Comparison of ENCODE assay signal across 12 mouse cellular contexts in genomic region chr1:19104143-19104857, GRCm38 (mm10). TPM values are rescaled to one million over a fixed set of nuclear protein-coding genes. Genes with fewer than 3 reads are reported as not detected.
DNase-seq lines count a peak whose midpoint lies in the region; ATAC-seq and TF ChIP-seq lines count a peak whose summit lies in the region.
"Had no signal": no experiment of that assay in that cellular context is flagged by ENCODE, and none has a peak within 500 bp of the region (broad histone marks: within the 10 kb centered on the region; RNA-seq: fewer than 3 reads in every experiment).

No protein-coding gene starts in this region.

- intact Hi-C loops in gastrocnemius, adult 2 months (cut with DNase I): no loop called here

- H3K27me3 ChIP-seq in hindbrain, embryonic 11.5 days (ENCODE audit: control insufficient read depth, insufficient read depth, low read length): peaks cover 97% of the 10 kb centered on the region
- H3K27me3 ChIP-seq in midbrain, embryonic 16.5 days (ENCODE audit: control insufficient read depth, insufficient read depth, low read depth, low read length): peaks cover 46% of the 10 kb centered on the region

- no peaks in the 10 kb centered on the region for H3K9me3 ChIP-seq in hindbrain, embryonic 11.5 days (ENCODE audit: control insufficient read depth, low read length)
- H3K9me3 ChIP-seq in midbrain, embryonic 16.5 days (replicated peaks; ENCODE audit: control insufficient read depth, low read length, poor library complexity, severe bottlenecking): no peaks in the 10 kb centered on the region

- H3K9ac ChIP-seq in hindbrain, embryonic 11.5 days (ENCODE audit: low read depth, low read length): no peak overlapping the region
- peak overlapping the region; percentile 59 for H3K9ac ChIP-seq in midbrain, embryonic 16.5 days (ENCODE audit: low read depth, low read length)

- H3K4me3 ChIP-seq in gastrocnemius, adult 2 months: no peak overlapping the region
- H3K4me3 ChIP-seq in cortical plate, adult 2 months (ENCODE audit: insufficient read depth, low read length): peak overlapping the region; percentile 31
- H3K4me3 ChIP-seq in hindbrain, embryonic 11.5 days (ENCODE audit: low read depth, low read length): no peak overlapping the region
- H3K4me3 ChIP-seq in midbrain, embryonic 16.5 days (ENCODE audit: low read depth, low read length): peak overlapping the region; percentile 41

- WGBS in hindbrain, embryonic 11.5 days: under 1% methylated on average over 40 of the region's 40 CpGs
- WGBS in midbrain, embryonic 16.5 days: under 1% methylated on average over 40 of the region's 40 CpGs

- H3K36me3 ChIP-seq in hindbrain, embryonic 11.5 days (ENCODE audit: control insufficient read depth, insufficient read depth, low read length): no peaks in the 10 kb centered on the region
- H3K36me3 ChIP-seq in midbrain, embryonic 16.5 days (ENCODE audit: control insufficient read depth, insufficient read depth, low read length): no peaks in the 10 kb centered on the region

- TF ChIP-seq POLR2A in cortical plate, adult 2 months (IDR thresholded peaks at IDR 0.05; ENCODE audit: extremely low read depth, insufficient read depth, low read length): no peak

- no peaks in the 10 kb centered on the region for H3K4me1 ChIP-seq in cortical plate, adult 2 months (ENCODE audit: control insufficient read depth, insufficient read depth, low read length)
- no peaks in the 10 kb centered on the region for H3K4me1 ChIP-seq in hindbrain, embryonic 11.5 days (replicated peaks; ENCODE audit: control insufficient read depth, insufficient read depth, low read length)
- H3K4me1 ChIP-seq in midbrain, embryonic 16.5 days (ENCODE audit: control insufficient read depth, insufficient read depth, low read length): no peaks in the 10 kb centered on the region

- ATAC-seq in hindbrain, embryonic 11.5 days (ENCODE audit: low FRiP score): peak; percentile 46; the same call in 1 of the 2 replicates
- peak; percentile 68 for ATAC-seq in midbrain, embryonic 16.5 days

- peak; percentile 2 for DNase-seq in gastrocnemius, postnatal 10 days
- no peak for DNase-seq in gastrocnemius, adult 2 months
- DNase-seq in hindbrain, embryonic 11.5 days (ENCODE audit: low spot score): peak; percentile 59
- no peak for DNase-seq in MN1 (ENCODE audit: low spot score)
- no peak for DNase-seq in kidney, adult 8-10 months
- no peak for DNase-seq in left cerebral cortex, adult 11 months (ENCODE audit: low spot score)
- DNase-seq: gastrocnemius, postnatal 36 days; heart, postnatal 10 days; kidney, postnatal 10 days had no signal

- no peak for TF ChIP-seq CTCF in gastrocnemius, adult 2 months (IDR thresholded peaks at IDR 0.05)
- TF ChIP-seq CTCF in cortical plate, adult 2 months (IDR thresholded peaks at IDR 0.05; ENCODE audit: extremely low read depth, insufficient read depth, low read length): no peak

- no peak overlapping the region for H3K4me2 ChIP-seq in hindbrain, embryonic 11.5 days (replicated peaks; ENCODE audit: low read depth, low read length)
- H3K4me2 ChIP-seq in midbrain, embryonic 16.5 days (ENCODE audit: low read length): peak overlapping the region; percentile 31

- H3K27ac ChIP-seq in gastrocnemius, adult 2 months: no peak overlapping the region
- no peak overlapping the region for H3K27ac ChIP-seq in cortical plate, adult 2 months (ENCODE audit: insufficient read depth, low read length)
- no peak overlapping the region for H3K27ac ChIP-seq in hindbrain, embryonic 11.5 days (ENCODE audit: low read depth, low read length)
- H3K27ac ChIP-seq in midbrain, embryonic 16.5 days (ENCODE audit: low read length): peak overlapping the region; percentile 88

RNA-seq across cellular contexts. Expression of gene Tfap2d, which starts 1.5 kb away (rescaled TPM):
- not detected for total RNA-seq in gastrocnemius, postnatal 10 days (2021)
- total RNA-seq in gastrocnemius, adult 2 months (2021): not detected
- 0.06 and 0.33 TPM in 2 replicates for polyA plus RNA-seq in cortical plate, adult 2 months (2012; rRNA removed)
- 0.68 and 0.74 TPM in 2 replicates for polyA plus RNA-seq in hindbrain, embryonic 11.5 days (2014; fragmentation: Nextera tagmentation; extraction: Ambion mirVana)
- 52.1 and 58.0 TPM in 2 replicates for polyA plus RNA-seq in midbrain, embryonic 16.5 days (2015; fragmentation: Nextera tagmentation; extraction: Ambion mirVana)
- total RNA-seq: gastrocnemius, postnatal 36 days; heart, postnatal 10 days had no signal
- polyA plus RNA-seq: liver, embryonic 16.5 days had no signal

Comparison
In these comparisons a context has a peak if more than half of its experiments do, and no peak if none do; other contexts are left out.
1. DNase-seq: peak in gastrocnemius, postnatal 10 days (single experiment) and hindbrain, embryonic 11.5 days (single experiment); none in gastrocnemius, adult 2 months (single experiment), MN1 (single experiment), kidney, adult 8-10 months (0 of 2) and left cerebral cortex, adult 11 months (single experiment).
2. H3K4me3 ChIP-seq: peak in cortical plate, adult 2 months (single experiment) and midbrain, embryonic 16.5 days (single experiment); none in gastrocnemius, adult 2 months (single experiment) and hindbrain, embryonic 11.5 days (single experiment).
3. RNA of gene Tfap2d, which starts 1.5 kb away (polyA plus RNA-seq): 52.1 to 58.0 TPM in midbrain, embryonic 16.5 days; 0.68 to 0.74 TPM in hindbrain, embryonic 11.5 days and 0.06 to 0.33 TPM in cortical plate, adult 2 months; every median in the first group is over 10 times any median in the second.